Mouse (Mus musculus) frontal cortex, adult 2 months (tissue): ENCODE results near the gene Phactr4. TPM values are rescaled to one million over a fixed set of nuclear protein-coding genes. Genes with fewer than 3 reads are reported as not detected.

Source experiments
- DNase-seq, 2 experiments: peaks; one replicate each; pipeline ENCODE4 v3.0.0; 2022; ENCODE audit warnings: low spot score in 1 of 2; ENCODE audit errors: extremely low spot score in 1 of 2
- polyA plus RNA-seq: library from polyadenylated mRNA; depleted of rRNA; stranded (reverse); fragments of >200 nt; gene quantifications from 2 replicates; pipeline ENCODE4 v1.2.3, GENCODE M21; 2012

Gene Phactr4
- polyA plus RNA-seq, 1 experiment: 6.3 TPM

GRCm38 (mm10) chr4:132345135-132345842, 77.0 kb downstream of the Phactr4 start:
- peak; percentile 80 to 98 for DNase-seq

GRCm38 (mm10) chr4:132344403-132345134, 77.7 kb downstream of the Phactr4 start:
- DNase-seq: no peak

GRCm38 (mm10) chr4:132341451-132341850, 80.8 kb downstream of the Phactr4 start:
- DNase-seq: no peak

- DNase-seq: peak in 1 of 2 experiments; percentile 28
Measured at GRCm38 (mm10) chr4:132338943-132339342, 83.3 kb downstream of the Phactr4 start.

- DNase-seq: no peak
Measured at GRCm38 (mm10) chr4:132332880-132333279, 89.4 kb downstream of the Phactr4 start.

- no peak for DNase-seq
Measured at GRCm38 (mm10) chr4:132331960-132332359, 90.3 kb downstream of the Phactr4 start.

- DNase-seq: no peak
Measured at GRCm38 (mm10) chr4:132329835-132330354, 92.4 kb downstream of the Phactr4 start.

GRCm38 (mm10) chr4:132329115-132329834, 93.0 kb downstream of the Phactr4 start, which contains the start of gene Trnau1ap:
Gene Trnau1ap (minus strand): TSS chr4:132329538.
- peak; percentile 41 to 83 for DNase-seq

GRCm38 (mm10) chr4:132328391-132328982, 93.8 kb downstream of the Phactr4 start:
- DNase-seq: no peak

- DNase-seq: no peak
Measured at GRCm38 (mm10) chr4:132326481-132326880, 95.8 kb downstream of the Phactr4 start.

GRCm38 (mm10) chr4:132315711-132316110, 106.6 kb downstream of the Phactr4 start:
- no peak for DNase-seq

- DNase-seq: no peak
Measured at GRCm38 (mm10) chr4:132312627-132313026, 109.7 kb downstream of the Phactr4 start.

- DNase-seq: no peak
Measured at GRCm38 (mm10) chr4:132311801-132312200, 110.5 kb downstream of the Phactr4 start.

- no peak for DNase-seq
Measured at GRCm38 (mm10) chr4:132311209-132311608, 111.1 kb downstream of the Phactr4 start.

GRCm38 (mm10) chr4:132309849-132310472, 112.3 kb downstream of the Phactr4 start:
- DNase-seq: peak; percentile 34 to 59

- peak in 1 of 2 experiments; percentile 38 for DNase-seq
Measured at GRCm38 (mm10) chr4:132309140-132309848, 113.0 kb downstream of the Phactr4 start.

GRCm38 (mm10) chr4:132308437-132309139, 113.7 kb downstream of the Phactr4 start:
- peak; percentile 85 to 94 for DNase-seq

GRCm38 (mm10) chr4:132306004-132306403, 116.3 kb downstream of the Phactr4 start:
- DNase-seq: no peak
